Mouse (Mus musculus): Measurements from ENCODE around the gene Cnnm1.

DNA sequence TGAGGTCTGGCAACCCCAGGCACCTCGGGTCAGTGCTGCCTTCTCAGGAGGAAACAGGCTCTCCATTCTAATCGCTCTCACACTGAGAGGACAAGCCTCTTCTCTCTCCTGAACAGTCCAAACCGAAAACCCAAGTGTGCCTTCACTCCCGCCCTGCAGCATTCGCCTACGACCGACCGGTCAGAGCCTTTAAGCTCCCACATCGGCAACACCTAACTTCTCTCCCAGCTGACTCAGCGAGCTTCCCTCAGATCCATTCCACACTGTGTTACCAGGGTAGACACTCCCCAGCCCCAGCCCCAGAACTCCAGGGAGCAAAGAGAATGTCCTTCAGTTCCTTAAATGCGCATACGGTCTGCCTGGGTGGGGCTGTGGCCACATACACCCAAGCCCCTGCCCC is 65.2 kb downstream of the Cnnm1 start:
- TF ChIP-seq CTCF (conservative IDR thresholded peaks at IDR 0.05; ENCODE audit: insufficient read depth, insufficient read length, low read depth, low read length) (no peak), POLR2A (IDR thresholded peaks at IDR 0.05; ENCODE audit: low read depth, low read length) (no peak)

All from kidney, adult 2 months (tissue).